Comparison of ENCODE assay signal across 26 mouse cellular contexts in the genomic region with DNA sequence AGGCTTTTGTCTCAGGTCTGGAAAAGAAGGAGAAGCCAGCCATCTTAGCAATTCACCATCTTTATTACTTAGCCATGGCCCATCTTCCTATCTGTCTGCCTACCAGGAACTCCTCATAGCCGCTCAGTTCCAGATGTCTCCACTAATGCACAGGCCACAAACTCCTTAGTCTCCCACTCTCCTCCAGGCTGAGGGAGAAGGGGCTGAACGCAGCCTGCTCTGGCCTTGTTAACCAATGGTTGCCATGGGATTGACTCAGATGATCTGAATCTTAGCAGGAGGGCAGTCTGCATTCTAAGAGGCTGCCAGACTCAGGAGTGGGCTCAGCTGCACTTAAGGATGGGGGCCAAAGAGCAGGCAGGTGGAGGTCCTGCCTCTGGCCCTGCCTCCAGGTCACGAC. TPM values are rescaled to one million over a fixed set of nuclear protein-coding genes. Genes with fewer than 3 reads are reported as not detected.
DNase-seq lines count a peak whose midpoint lies in the region; ATAC-seq lines count a peak whose summit lies in the region.
"Had no signal": no experiment of that assay in that cellular context is flagged by ENCODE, and none has a peak within 500 bp of the region (broad histone marks: within the 10 kb centered on the region; RNA-seq: fewer than 3 reads in every experiment).

No protein-coding gene starts in this region.

- 59% methylated on average over 3 of the region's 3 CpGs for WGBS in neural tube, embryonic 12.5 days
- 56% methylated on average over 3 of the region's 3 CpGs for WGBS in neural tube, embryonic 15.5 days
- WGBS in midbrain, embryonic 12.5 days = 53% methylated on average over 3 of the region's 3 CpGs

- ATAC-seq in neural tube, embryonic 12.5 days (ENCODE audit: low FRiP score, low read depth) = peak; percentile 48; the same call in 1 of the 2 replicates
- ATAC-seq in neural tube, embryonic 15.5 days (ENCODE audit: low FRiP score) = no peak
- peak; percentile 62; the same call in 1 of the 2 replicates for ATAC-seq in midbrain, embryonic 12.5 days (ENCODE audit: low FRiP score, low read depth)
- ATAC-seq: intestine, embryonic 15.5 days had no signal

- H3K4me3 ChIP-seq in neural tube, embryonic 12.5 days = no peak overlapping the region
- no peak overlapping the region for H3K4me3 ChIP-seq in neural tube, embryonic 15.5 days (replicated peaks)
- H3K4me3 ChIP-seq in midbrain, embryonic 12.5 days = no peak overlapping the region
- H3K4me3 ChIP-seq: embryonic facial prominence, embryonic 13.5 days; erythroblast, embryonic 14.5 days; intestine, embryonic 15.5 days; limb, embryonic 10.5 days; liver, embryonic 15.5 days; stomach, embryonic 15.5 days had no signal

- peak; percentile 17 to 24 for DNase-seq in cerebellum, postnatal 10 days
- DNase-seq in cerebellum, postnatal 36 days = no peak
- DNase-seq in retina, embryonic 14.5 days (ENCODE audit: low spot score) = peak; percentile 9
- DNase-seq in gastrocnemius, adult 18-20 months (ENCODE audit: low spot score) = no peak
- no peak for DNase-seq in lung, adult 18-20 months
- DNase-seq: adrenal gland, postnatal 36 days; cerebellum, adult 11 months; cerebellum, adult 9-11 months; gastrocnemius, postnatal 14 days; heart, adult 11 months; kidney, adult 9 months; kidney, postnatal 14 days; liver; right cerebral cortex, adult 18-20 months; thymus, postnatal 25 days had no signal

- no peak overlapping the region for H3K27ac ChIP-seq in neural tube, embryonic 12.5 days
- H3K27ac ChIP-seq in neural tube, embryonic 15.5 days (replicated peaks) = no peak overlapping the region
- no peak overlapping the region for H3K27ac ChIP-seq in midbrain, embryonic 12.5 days (replicated peaks)
- H3K27ac ChIP-seq: embryonic facial prominence, embryonic 13.5 days; intestine, embryonic 15.5 days; limb, embryonic 10.5 days; liver, embryonic 15.5 days; stomach, embryonic 15.5 days had no signal

- no peaks in the 10 kb centered on the region for H3K4me1 ChIP-seq in neural tube, embryonic 12.5 days
- no peaks in the 10 kb centered on the region for H3K4me1 ChIP-seq in neural tube, embryonic 15.5 days
- peaks cover 6% of the 10 kb centered on the region; the same call in 1 of the 2 replicates for H3K4me1 ChIP-seq in midbrain, embryonic 12.5 days
- H3K4me1 ChIP-seq: embryonic facial prominence, embryonic 13.5 days; intestine, embryonic 15.5 days; liver, embryonic 15.5 days; stomach, embryonic 15.5 days had no signal

- no peaks in the 10 kb centered on the region for H3K27me3 ChIP-seq in neural tube, embryonic 12.5 days (replicated peaks)
- H3K27me3 ChIP-seq in neural tube, embryonic 15.5 days (replicated peaks) = no peaks in the 10 kb centered on the region
- H3K27me3 ChIP-seq in midbrain, embryonic 12.5 days = no peaks in the 10 kb centered on the region
- H3K27me3 ChIP-seq: embryonic facial prominence, embryonic 13.5 days; intestine, embryonic 15.5 days; liver, embryonic 15.5 days; stomach, embryonic 15.5 days had no signal

- H3K9ac ChIP-seq in neural tube, embryonic 12.5 days = no peak overlapping the region
- no peak overlapping the region for H3K9ac ChIP-seq in neural tube, embryonic 15.5 days (replicated peaks)
- H3K9ac ChIP-seq in midbrain, embryonic 12.5 days (replicated peaks) = no peak overlapping the region
- H3K9ac ChIP-seq: embryonic facial prominence, embryonic 13.5 days; intestine, embryonic 15.5 days; liver, embryonic 15.5 days; stomach, embryonic 15.5 days had no signal

- no peak overlapping the region for H3K4me2 ChIP-seq in neural tube, embryonic 12.5 days (replicated peaks)
- H3K4me2 ChIP-seq in neural tube, embryonic 15.5 days = no peak overlapping the region
- H3K4me2 ChIP-seq in midbrain, embryonic 12.5 days (replicated peaks) = no peak overlapping the region
- H3K4me2 ChIP-seq: embryonic facial prominence, embryonic 13.5 days; heart, embryonic 11.5 days; intestine, embryonic 15.5 days; liver, embryonic 15.5 days; stomach, embryonic 15.5 days had no signal

- no peaks in the 10 kb centered on the region for H3K36me3 ChIP-seq in neural tube, embryonic 12.5 days
- no peaks in the 10 kb centered on the region for H3K36me3 ChIP-seq in neural tube, embryonic 15.5 days
- H3K36me3 ChIP-seq in midbrain, embryonic 12.5 days = no peaks in the 10 kb centered on the region
- H3K36me3 ChIP-seq: embryonic facial prominence, embryonic 13.5 days; intestine, embryonic 15.5 days; limb, embryonic 10.5 days; liver, embryonic 15.5 days; stomach, embryonic 15.5 days had no signal

- H3K9me3 ChIP-seq in neural tube, embryonic 12.5 days = no peaks in the 10 kb centered on the region
- no peaks in the 10 kb centered on the region for H3K9me3 ChIP-seq in neural tube, embryonic 15.5 days (replicated peaks)
- no peaks in the 10 kb centered on the region for H3K9me3 ChIP-seq in midbrain, embryonic 12.5 days
- H3K9me3 ChIP-seq: embryonic facial prominence, embryonic 13.5 days; intestine, embryonic 15.5 days; limb, embryonic 10.5 days; liver, embryonic 15.5 days; stomach, embryonic 15.5 days had no signal

RNA-seq across cellular contexts. Expression of a gene that starts 47.4 kb away (rescaled TPM):
- polyA plus RNA-seq in neural tube, embryonic 12.5 days (2016; fragmentation: Nextera tagmentation; extraction: Ambion mirVana) = 3.9 and 4.7 TPM in 2 replicates
- polyA plus RNA-seq in neural tube, embryonic 15.5 days (2015; fragmentation: Nextera tagmentation; extraction: Ambion mirVana) = 8.9 and 9.8 TPM in 2 replicates
- polyA plus RNA-seq in midbrain, embryonic 12.5 days (2016; fragmentation: Nextera tagmentation; extraction: Ambion mirVana) = 6.1 and 9.9 TPM in 2 replicates
- 1 to 10 TPM; 4.6 to 7.2 TPM for total RNA-seq in gastrocnemius, adult 18-20 months (2021)
- total RNA-seq: hematopoietic stem cell, adult 5-6 weeks had no signal

Comparison
In these comparisons a context has a peak if more than half of its experiments do, and no peak if none do; other contexts are left out.
1. DNase-seq: peak in cerebellum, postnatal 10 days (2 of 2) and retina, embryonic 14.5 days (single experiment); none in cerebellum, postnatal 36 days (0 of 2), gastrocnemius, adult 18-20 months (single experiment) and lung, adult 18-20 months (0 of 2).